Mouse (Mus musculus): ENCODE results near the gene Sbk3.

DNA sequence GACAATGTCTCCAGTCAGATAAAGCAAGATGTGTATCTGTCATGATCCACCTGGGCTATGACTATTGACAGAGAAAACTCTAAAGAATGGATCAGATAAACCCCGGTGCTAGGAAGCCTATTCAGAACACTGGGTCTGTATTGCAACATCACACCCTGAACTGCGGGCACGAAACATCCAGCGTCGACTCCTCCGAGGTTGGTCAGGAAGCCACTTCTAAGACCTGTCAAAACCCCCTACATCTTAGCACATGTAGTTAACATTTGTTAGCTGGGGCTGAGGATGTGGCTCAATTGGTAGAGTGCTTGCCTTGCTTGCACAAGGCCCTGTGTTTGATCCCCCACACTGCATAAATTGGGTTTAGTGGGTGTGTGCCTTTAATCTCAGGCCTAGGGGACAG lies 22.6 kb downstream of the Sbk3 start:
- TF ChIP-seq CTCF (IDR thresholded peaks at IDR 0.05; ENCODE audit: control insufficient read depth, insufficient read depth, insufficient read length) (no peak), CEBPB (IDR thresholded peaks at IDR 0.05; ENCODE audit: low read depth) (no peak), MYOG (IDR thresholded peaks at IDR 0.05; ENCODE audit: control insufficient read depth, extremely low read depth, insufficient read length) (no peak), MYOD1 (IDR thresholded peaks at IDR 0.05; ENCODE audit: control insufficient read depth, insufficient read length, low read depth) (no peak), USF1 (IDR thresholded peaks at IDR 0.05; ENCODE audit: low read depth) (no peak)
